Mouse (Mus musculus): Measurements from ENCODE around the gene Acad12. TPM values are rescaled to one million over a fixed set of nuclear protein-coding genes. Genes with fewer than 3 reads are reported as not detected.
A peak's percentile ranks its signal among the peaks of the same experiment; 100 is the strongest.
"Not testable (repeated sequence)": the region's sequence is repeated elsewhere in the genome, so short reads cannot be mapped to it uniquely, and the experiment has no call there.

The Acad12 gene
- polyA plus RNA-seq, 1 experiment from 2014 or later, result 2.4 TPM

GRCm38 (mm10) chr5:121631106-121631647 lies 12.4 kb upstream of the Acad12 start:
- H3K9ac ChIP-seq (ENCODE audit: low read length); ATAC-seq (replicated peaks; ENCODE audit: low FRiP score, low TSS enrichment, low read depth); H3K36me3 ChIP-seq (ENCODE audit: control insufficient read depth, insufficient read depth, low read length); H3K4me1 ChIP-seq (replicated peaks; ENCODE audit: control insufficient read depth, insufficient read depth, low read length); H3K27ac ChIP-seq (ENCODE audit: low read depth); H3K9me3 ChIP-seq (ENCODE audit: control insufficient read depth, low read length); H3K27me3 ChIP-seq (replicated peaks; ENCODE audit: control insufficient read depth, insufficient read depth, low read length); H3K4me3 ChIP-seq (ENCODE audit: low read depth, low read length); DNase-seq (ENCODE audit: low spot score); H3K4me2 ChIP-seq (ENCODE audit: low read length): not testable (repeated sequence)
- 67% methylated on average over 8 of the region's 9 CpGs for WGBS

- WGBS, result 0% methylated on average over 1 of the region's 1 CpGs
- Histone ChIP-seq H3K4me2 (ENCODE audit: low read length) (no peak overlapping the region), H3K9ac (ENCODE audit: low read length) (no peak overlapping the region), H3K9me3 (ENCODE audit: control insufficient read depth, low read length) (no peaks in the 10 kb centered on the region), H3K36me3 (ENCODE audit: control insufficient read depth, insufficient read depth, low read length) (no peaks in the 10 kb centered on the region), H3K27me3 (replicated peaks; ENCODE audit: control insufficient read depth, insufficient read depth, low read length) (no peaks in the 10 kb centered on the region), H3K4me1 (replicated peaks; ENCODE audit: control insufficient read depth, insufficient read depth, low read length) (no peaks in the 10 kb centered on the region), H3K27ac (ENCODE audit: low read depth) (no peak overlapping the region), H3K4me3 (ENCODE audit: low read depth, low read length) (no peak overlapping the region)
- peak; percentile 83 for DNase-seq (ENCODE audit: low spot score)
- ATAC-seq (replicated peaks; ENCODE audit: low FRiP score, low TSS enrichment, low read depth), result no peak
Measured at GRCm38 (mm10) chr5:121627871-121628270, 9.1 kb upstream of the Acad12 start.

GRCm38 (mm10) chr5:121623241-121623640 lies 4.5 kb upstream of the Acad12 start:
- Histone ChIP-seq H3K27ac (ENCODE audit: low read depth) (no peak overlapping the region), H3K4me2 (ENCODE audit: low read length) (no peak overlapping the region), H3K27me3 (replicated peaks; ENCODE audit: control insufficient read depth, insufficient read depth, low read length) (no peaks in the 10 kb centered on the region), H3K9me3 (ENCODE audit: control insufficient read depth, low read length) (no peaks in the 10 kb centered on the region), H3K9ac (ENCODE audit: low read length) (no peak overlapping the region), H3K4me1 (replicated peaks; ENCODE audit: control insufficient read depth, insufficient read depth, low read length) (no peaks in the 10 kb centered on the region; the same call in 1 of the 2 replicates), H3K36me3 (ENCODE audit: control insufficient read depth, insufficient read depth, low read length) (no peaks in the 10 kb centered on the region), H3K4me3 (ENCODE audit: low read depth, low read length) (no peak overlapping the region)
- ATAC-seq (replicated peaks; ENCODE audit: low FRiP score, low TSS enrichment, low read depth), result no peak
- no peak for DNase-seq (ENCODE audit: low spot score)
- WGBS, result 81% methylated on average over 3 of the region's 3 CpGs

- ATAC-seq (replicated peaks; ENCODE audit: low FRiP score, low TSS enrichment, low read depth) (no peak), DNase-seq (ENCODE audit: low spot score) (no peak)
- 95% methylated on average over 5 of the region's 5 CpGs for WGBS
- Histone ChIP-seq H3K9ac (ENCODE audit: low read length) (no peak overlapping the region), H3K36me3 (ENCODE audit: control insufficient read depth, insufficient read depth, low read length) (no peaks in the 10 kb centered on the region), H3K4me2 (ENCODE audit: low read length) (no peak overlapping the region), H3K4me3 (ENCODE audit: low read depth, low read length) (no peak overlapping the region), H3K4me1 (replicated peaks; ENCODE audit: control insufficient read depth, insufficient read depth, low read length) (no peaks in the 10 kb centered on the region; the same call in 1 of the 2 replicates), H3K27ac (ENCODE audit: low read depth) (no peak overlapping the region), H3K27me3 (replicated peaks; ENCODE audit: control insufficient read depth, insufficient read depth, low read length) (no peaks in the 10 kb centered on the region), H3K9me3 (ENCODE audit: control insufficient read depth, low read length) (no peaks in the 10 kb centered on the region)
Measured at GRCm38 (mm10) chr5:121621102-121621501, 2.4 kb upstream of the Acad12 start.

GRCm38 (mm10) chr5:121614921-121615320 lies 3.8 kb downstream of the Acad12 start:
- H3K9ac ChIP-seq (ENCODE audit: low read length); H3K4me3 ChIP-seq (ENCODE audit: low read depth, low read length); H3K36me3 ChIP-seq (ENCODE audit: control insufficient read depth, insufficient read depth, low read length); DNase-seq (ENCODE audit: low spot score); H3K9me3 ChIP-seq (ENCODE audit: control insufficient read depth, low read length); ATAC-seq (replicated peaks; ENCODE audit: low FRiP score, low TSS enrichment, low read depth); H3K27me3 ChIP-seq (replicated peaks; ENCODE audit: control insufficient read depth, insufficient read depth, low read length); H3K4me2 ChIP-seq (ENCODE audit: low read length); H3K4me1 ChIP-seq (replicated peaks; ENCODE audit: control insufficient read depth, insufficient read depth, low read length); H3K27ac ChIP-seq (ENCODE audit: low read depth): not testable (repeated sequence)
- 89% methylated on average over 3 of the region's 3 CpGs for WGBS

GRCm38 (mm10) chr5:121612036-121612435 lies 6.7 kb downstream of the Acad12 start:
- H3K4me3 ChIP-seq (ENCODE audit: low read depth, low read length), result no peak overlapping the region
- WGBS, result 82% methylated on average over 6 of the region's 6 CpGs
- no peaks in the 10 kb centered on the region for H3K36me3 ChIP-seq (ENCODE audit: control insufficient read depth, insufficient read depth, low read length)
- no peaks in the 10 kb centered on the region for H3K27me3 ChIP-seq (replicated peaks; ENCODE audit: control insufficient read depth, insufficient read depth, low read length)
- H3K27ac ChIP-seq (ENCODE audit: low read depth), result no peak overlapping the region
- H3K4me2 ChIP-seq (ENCODE audit: low read length), result no peak overlapping the region
- no peaks in the 10 kb centered on the region for H3K9me3 ChIP-seq (ENCODE audit: control insufficient read depth, low read length)
- ATAC-seq (replicated peaks; ENCODE audit: low FRiP score, low TSS enrichment, low read depth), result no peak
- H3K4me1 ChIP-seq (replicated peaks; ENCODE audit: control insufficient read depth, insufficient read depth, low read length), result no peaks in the 10 kb centered on the region
- no peak overlapping the region for H3K9ac ChIP-seq (ENCODE audit: low read length)
- DNase-seq (ENCODE audit: low spot score), result no peak

GRCm38 (mm10) chr5:121609556-121610135 lies 9.1 kb downstream of the Acad12 start:
- not testable (repeated sequence) for H3K9ac ChIP-seq (ENCODE audit: low read length); H3K27ac ChIP-seq (ENCODE audit: low read depth); H3K4me3 ChIP-seq (ENCODE audit: low read depth, low read length); ATAC-seq (replicated peaks; ENCODE audit: low FRiP score, low TSS enrichment, low read depth); H3K4me1 ChIP-seq (replicated peaks; ENCODE audit: control insufficient read depth, insufficient read depth, low read length); H3K9me3 ChIP-seq (ENCODE audit: control insufficient read depth, low read length); DNase-seq (ENCODE audit: low spot score); H3K27me3 ChIP-seq (replicated peaks; ENCODE audit: control insufficient read depth, insufficient read depth, low read length); H3K36me3 ChIP-seq (ENCODE audit: control insufficient read depth, insufficient read depth, low read length); H3K4me2 ChIP-seq (ENCODE audit: low read length)
- 51% methylated on average over 8 of the region's 8 CpGs for WGBS

GRCm38 (mm10) chr5:121606151-121606550 lies 12.6 kb downstream of the Acad12 start:
- Histone ChIP-seq H3K27me3 (replicated peaks; ENCODE audit: control insufficient read depth, insufficient read depth, low read length) (no peaks in the 10 kb centered on the region), H3K27ac (ENCODE audit: low read depth) (no peak overlapping the region), H3K4me2 (ENCODE audit: low read length) (no peak overlapping the region), H3K4me3 (ENCODE audit: low read depth, low read length) (no peak overlapping the region), H3K9me3 (ENCODE audit: control insufficient read depth, low read length) (no peaks in the 10 kb centered on the region), H3K9ac (ENCODE audit: low read length) (no peak overlapping the region), H3K36me3 (ENCODE audit: control insufficient read depth, insufficient read depth, low read length) (no peaks in the 10 kb centered on the region), H3K4me1 (replicated peaks; ENCODE audit: control insufficient read depth, insufficient read depth, low read length) (peaks cover 4% of the 10 kb centered on the region; the same call in 1 of the 2 replicates)
- DNase-seq (ENCODE audit: low spot score) (peak; percentile 91), ATAC-seq (replicated peaks; ENCODE audit: low FRiP score, low TSS enrichment, low read depth) (no peak)
- 0% methylated on average over 2 of the region's 2 CpGs for WGBS

GRCm38 (mm10) chr5:121603815-121604214 lies 14.9 kb downstream of the Acad12 start:
- H3K9ac ChIP-seq (ENCODE audit: low read length); H3K9me3 ChIP-seq (ENCODE audit: control insufficient read depth, low read length); H3K4me1 ChIP-seq (replicated peaks; ENCODE audit: control insufficient read depth, insufficient read depth, low read length); H3K36me3 ChIP-seq (ENCODE audit: control insufficient read depth, insufficient read depth, low read length); H3K27me3 ChIP-seq (replicated peaks; ENCODE audit: control insufficient read depth, insufficient read depth, low read length); ATAC-seq (replicated peaks; ENCODE audit: low FRiP score, low TSS enrichment, low read depth); DNase-seq (ENCODE audit: low spot score); H3K4me2 ChIP-seq (ENCODE audit: low read length); H3K27ac ChIP-seq (ENCODE audit: low read depth); H3K4me3 ChIP-seq (ENCODE audit: low read depth, low read length): not testable (repeated sequence)
- WGBS, result 53% methylated on average over 1 of the region's 1 CpGs
